Mouse (Mus musculus): ENCODE measurements around the gene Gm5724. TPM values are rescaled to one million over a fixed set of nuclear protein-coding genes. Genes with fewer than 3 reads are reported as not detected.

Gm5724 gene
- polyA plus RNA-seq (2017; shearing (Covaris generic)) = not detected

GRCm38 (mm10) chr6:141773710-141774109 lies at the start of gene Gm5724:
Gene Gm5724 (minus strand): TSS chr6:141773810.

Other genes with a start within 250 kb of the Gm5724 start
- gene Slco1c1, start 249.4 kb downstream of the Gm5724 start, polyA plus RNA-seq (2017; shearing (Covaris generic)) = 0.50 TPM
- not detected for gene Slco1b2, start 144.3 kb downstream of the Gm5724 start, polyA plus RNA-seq (2017; shearing (Covaris generic))
- 0.38 TPM for gene Slco1a4, start 82.4 kb upstream of the Gm5724 start, polyA plus RNA-seq (2017; shearing (Covaris generic))
- gene Slco1a1, start 173.2 kb upstream of the Gm5724 start, polyA plus RNA-seq (2017; shearing (Covaris generic)) = not detected
- gene Gm6614, start 237.6 kb upstream of the Gm5724 start, polyA plus RNA-seq (2017; shearing (Covaris generic)) = not detected

Measured in effector memory CD4-positive, alpha-beta T cell, adult 7 months (primary cell).